Mouse (Mus musculus) E14TG2a.4 (cell line): ENCODE measurements around the gene Slc25a42.

Experiments used
- CTCF ChIP-seq: conservative IDR thresholded peaks from 2 replicates; pipeline ENCODE4 v1.5.1; 2014; ENCODE audit warnings: low read length
- POU5F1 ChIP-seq: IDR thresholded peaks from 2 replicates; pipeline ENCODE4 v1.6.1; 2014; ENCODE audit warnings: low read length, borderline replicate concordance

DNA sequence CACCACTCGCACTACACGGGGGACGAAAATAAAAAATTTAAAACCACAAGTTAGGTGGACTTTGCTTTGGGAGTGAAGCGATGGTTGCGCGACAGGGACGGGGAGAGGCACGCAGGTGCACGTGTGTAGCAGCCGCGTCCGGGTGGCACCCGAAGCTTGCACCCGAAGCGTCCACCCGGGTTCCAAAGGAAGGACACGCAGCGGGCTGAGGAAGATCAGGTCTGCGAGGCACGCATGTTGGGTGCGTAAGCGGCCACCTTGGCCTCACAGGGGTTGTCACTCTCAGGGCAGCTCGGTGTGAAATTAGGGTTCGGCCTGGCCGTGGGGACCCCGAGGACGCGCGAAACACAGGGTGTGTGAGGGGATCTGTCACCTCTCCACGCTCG, 386 bp downstream of the Slc25a42 start:
- TF ChIP-seq CTCF: no peak
- no peak for TF ChIP-seq POU5F1
